Mouse (Mus musculus): ENCODE measurements around the gene Rmnd1. TPM values are rescaled to one million over a fixed set of nuclear protein-coding genes. Genes with fewer than 3 reads are reported as not detected.

The Rmnd1 gene
- total and polyA plus RNA-seq, 3 experiments, result 11.8 to 65.5 (median 49.0) TPM

- DNase-seq (ENCODE audit: low spot score) (no peak), ATAC-seq (ENCODE audit: extremely low read depth, insufficient number of reproducible peaks, low FRiP score, poor library complexity, severe bottlenecking) (no peak)
- Histone ChIP-seq H3K4me3 (ENCODE audit: low read depth, low read length) (no peak overlapping the region), H3K4me1 (ENCODE audit: insufficient read depth, low read depth, low read length) (no peaks in the 10 kb centered on the region), H3K27me3 (ENCODE audit: insufficient read depth, low read length) (no peaks in the 10 kb centered on the region), H3K36me3 (replicated peaks) (peaks cover 54% of the 10 kb centered on the region), H3K9me3 (replicated peaks) (no peaks in the 10 kb centered on the region)
- no peak for TF ChIP-seq GATA1 (IDR thresholded peaks at IDR 0.05; ENCODE audit: borderline replicate concordance, low read length)
- no peak for TF ChIP-seq GATA2 (IDR thresholded peaks at IDR 0.05; ENCODE audit: borderline replicate concordance, low read depth, low read length)
- no peak for TF ChIP-seq POLR2AphosphoS5 (IDR thresholded peaks at IDR 0.05; ENCODE audit: insufficient replicate concordance, low read depth, low read length)
- no peak for TF ChIP-seq CTCF (IDR thresholded peaks at IDR 0.05; ENCODE audit: low read depth, low read length)
- TF ChIP-seq TAL1 (conservative IDR thresholded peaks at IDR 0.05; ENCODE audit: low read depth, low read length), result no peak
Measured at GRCm38 (mm10) chr10:4373558-4373957, 58.6 kb downstream of the Rmnd1 start.

GRCm38 (mm10) chr10:4372011-4372410 lies 60.2 kb downstream of the Rmnd1 start:
- no peak for ATAC-seq (ENCODE audit: extremely low read depth, insufficient number of reproducible peaks, low FRiP score, poor library complexity, severe bottlenecking)
- H3K4me3 ChIP-seq (ENCODE audit: low read depth, low read length), result no peak overlapping the region
- DNase-seq (ENCODE audit: low spot score), result peak; percentile 20
- H3K36me3 ChIP-seq (replicated peaks), result peaks cover 58% of the 10 kb centered on the region
- peak; percentile 40 for TF ChIP-seq CTCF (IDR thresholded peaks at IDR 0.05; ENCODE audit: low read depth, low read length)
- TF ChIP-seq GATA1 (IDR thresholded peaks at IDR 0.05; ENCODE audit: borderline replicate concordance, low read length), result no peak
- H3K27me3 ChIP-seq (ENCODE audit: insufficient read depth, low read length), result no peaks in the 10 kb centered on the region
- H3K9me3 ChIP-seq (replicated peaks), result no peaks in the 10 kb centered on the region
- no peaks in the 10 kb centered on the region for H3K4me1 ChIP-seq (ENCODE audit: insufficient read depth, low read depth, low read length)

- Histone ChIP-seq H3K36me3 (replicated peaks) (peaks cover 54% of the 10 kb centered on the region), H3K4me3 (ENCODE audit: low read depth, low read length) (no peak overlapping the region), H3K9me3 (replicated peaks) (no peaks in the 10 kb centered on the region), H3K4me1 (ENCODE audit: insufficient read depth, low read depth, low read length) (no peaks in the 10 kb centered on the region), H3K27me3 (ENCODE audit: insufficient read depth, low read length) (no peaks in the 10 kb centered on the region)
- TF ChIP-seq CTCF (IDR thresholded peaks at IDR 0.05; ENCODE audit: low read depth, low read length) (no peak), POLR2AphosphoS5 (IDR thresholded peaks at IDR 0.05; ENCODE audit: insufficient replicate concordance, low read depth, low read length) (no peak), GATA1 (IDR thresholded peaks at IDR 0.05; ENCODE audit: borderline replicate concordance, low read length) (no peak), TAL1 (conservative IDR thresholded peaks at IDR 0.05; ENCODE audit: low read depth, low read length) (no peak), GATA2 (IDR thresholded peaks at IDR 0.05; ENCODE audit: borderline replicate concordance, low read depth, low read length) (no peak)
- ATAC-seq (ENCODE audit: extremely low read depth, insufficient number of reproducible peaks, low FRiP score, poor library complexity, severe bottlenecking), result no peak
- no peak for DNase-seq (ENCODE audit: low spot score)
Measured at GRCm38 (mm10) chr10:4370105-4370504, 62.1 kb downstream of the Rmnd1 start.

- H3K27me3 ChIP-seq (ENCODE audit: insufficient read depth, low read length), result no peaks in the 10 kb centered on the region
- peaks cover 12% of the 10 kb centered on the region for H3K9me3 ChIP-seq (replicated peaks)
- no peak for TF ChIP-seq GATA2 (IDR thresholded peaks at IDR 0.05; ENCODE audit: borderline replicate concordance, low read depth, low read length)
- TF ChIP-seq CTCF (IDR thresholded peaks at IDR 0.05; ENCODE audit: low read depth, low read length), result no peak
- TF ChIP-seq POLR2AphosphoS5 (IDR thresholded peaks at IDR 0.05; ENCODE audit: insufficient replicate concordance, low read depth, low read length), result no peak
- TF ChIP-seq GATA1 (IDR thresholded peaks at IDR 0.05; ENCODE audit: borderline replicate concordance, low read length), result no peak
- TF ChIP-seq TAL1 (conservative IDR thresholded peaks at IDR 0.05; ENCODE audit: low read depth, low read length), result no peak
- no peak overlapping the region for H3K4me3 ChIP-seq (ENCODE audit: low read depth, low read length)
- no peaks in the 10 kb centered on the region for H3K4me1 ChIP-seq (ENCODE audit: insufficient read depth, low read depth, low read length)
- no peak for ATAC-seq (ENCODE audit: extremely low read depth, insufficient number of reproducible peaks, low FRiP score, poor library complexity, severe bottlenecking)
- peaks cover 13% of the 10 kb centered on the region for H3K36me3 ChIP-seq (replicated peaks)
- DNase-seq (ENCODE audit: low spot score), result no peak
Measured at GRCm38 (mm10) chr10:4364618-4365017, 67.6 kb downstream of the Rmnd1 start.

DNA sequence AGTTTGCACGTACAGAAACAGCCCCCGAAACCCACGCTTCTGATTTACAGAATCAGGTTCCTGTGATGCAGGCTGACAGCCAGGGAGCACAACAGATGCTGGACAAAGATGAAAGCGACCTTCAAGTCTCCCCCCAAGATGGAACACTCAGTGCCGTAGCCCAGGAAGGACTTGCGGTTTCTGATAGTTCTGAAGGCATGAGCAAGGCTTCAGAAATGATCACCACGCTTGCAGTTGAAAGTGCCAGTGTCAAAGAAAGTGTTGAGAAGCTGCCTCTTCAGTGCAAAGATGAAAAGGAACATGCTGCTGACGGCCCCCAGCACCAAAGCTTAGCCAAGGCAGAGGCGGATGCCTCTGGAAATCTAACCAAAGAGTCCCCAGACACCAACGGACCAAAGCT lies 74.8 kb downstream of the Rmnd1 start:
- Histone ChIP-seq H3K4me3 (ENCODE audit: low read depth, low read length) (no peak overlapping the region), H3K36me3 (replicated peaks) (no peaks in the 10 kb centered on the region), H3K27me3 (ENCODE audit: insufficient read depth, low read length) (peaks cover 16% of the 10 kb centered on the region), H3K4me1 (ENCODE audit: insufficient read depth, low read depth, low read length) (no peaks in the 10 kb centered on the region), H3K9me3 (replicated peaks) (peaks cover 8% of the 10 kb centered on the region)
- TF ChIP-seq TAL1 (conservative IDR thresholded peaks at IDR 0.05; ENCODE audit: low read depth, low read length) (no peak), GATA2 (IDR thresholded peaks at IDR 0.05; ENCODE audit: borderline replicate concordance, low read depth, low read length) (no peak), CTCF (IDR thresholded peaks at IDR 0.05; ENCODE audit: low read depth, low read length) (no peak), POLR2AphosphoS5 (IDR thresholded peaks at IDR 0.05; ENCODE audit: insufficient replicate concordance, low read depth, low read length) (no peak), GATA1 (IDR thresholded peaks at IDR 0.05; ENCODE audit: borderline replicate concordance, low read length) (no peak)
- DNase-seq (ENCODE audit: low spot score) (no peak), ATAC-seq (ENCODE audit: extremely low read depth, insufficient number of reproducible peaks, low FRiP score, poor library complexity, severe bottlenecking) (no peak)

GRCm38 (mm10) chr10:4356640-4357039 lies 75.5 kb downstream of the Rmnd1 start:
- Histone ChIP-seq H3K27me3 (ENCODE audit: insufficient read depth, low read length) (peaks cover 16% of the 10 kb centered on the region), H3K9me3 (replicated peaks) (peaks cover 4% of the 10 kb centered on the region), H3K4me1 (ENCODE audit: insufficient read depth, low read depth, low read length) (no peaks in the 10 kb centered on the region), H3K4me3 (ENCODE audit: low read depth, low read length) (no peak overlapping the region), H3K36me3 (replicated peaks) (no peaks in the 10 kb centered on the region)
- ATAC-seq (ENCODE audit: extremely low read depth, insufficient number of reproducible peaks, low FRiP score, poor library complexity, severe bottlenecking), result no peak
- TF ChIP-seq GATA1 (IDR thresholded peaks at IDR 0.05; ENCODE audit: borderline replicate concordance, low read length) (no peak), TAL1 (conservative IDR thresholded peaks at IDR 0.05; ENCODE audit: low read depth, low read length) (no peak), GATA2 (IDR thresholded peaks at IDR 0.05; ENCODE audit: borderline replicate concordance, low read depth, low read length) (no peak), CTCF (IDR thresholded peaks at IDR 0.05; ENCODE audit: low read depth, low read length) (no peak), POLR2AphosphoS5 (IDR thresholded peaks at IDR 0.05; ENCODE audit: insufficient replicate concordance, low read depth, low read length) (no peak)
- no peak for DNase-seq (ENCODE audit: low spot score)

All from G1E (cell line).